Mouse (Mus musculus) granulocyte monocyte progenitor cell, adult 5-6 weeks (primary cell): Measurements from ENCODE around the gene Ints2. TPM values are rescaled to one million over a fixed set of nuclear protein-coding genes. Genes with fewer than 3 reads are reported as not detected.
A peak's percentile ranks its signal among the peaks of the same experiment; 100 is the strongest.
"Not testable (repeated sequence)": the region's sequence is repeated elsewhere in the genome, so short reads cannot be mapped to it uniquely, and the experiment has no call there.

Source experiments
- ATAC-seq: replicated peaks from 2 replicates; pipeline ENCODE4 v1.8.0; 2016; ENCODE audit warnings: mild to moderate bottlenecking, moderate TSS enrichment, inconsistent platforms; ENCODE audit not compliant: poor library complexity, severe bottlenecking
- total RNA-seq, 2 experiments: library from RNA; stranded (forward) in 1 of 2; stranded (reverse) in 1 of 2; fragments of 200-712, 200-1000 nt in 1 of 2; fragments of >200 nt in 1 of 2; fragmentation: Nextera tagmentation in 1 of 2; gene quantifications; 2 replicates each; pipeline ENCODE4 v1.2.3; 2014 to 2017

The Ints2 gene
- 29.0 and 30.5 TPM in 2 replicates for total RNA-seq (2014; fragmentation: Nextera tagmentation)
- 28.5 and 30.5 TPM in 2 replicates for total RNA-seq (2017)

DNA sequence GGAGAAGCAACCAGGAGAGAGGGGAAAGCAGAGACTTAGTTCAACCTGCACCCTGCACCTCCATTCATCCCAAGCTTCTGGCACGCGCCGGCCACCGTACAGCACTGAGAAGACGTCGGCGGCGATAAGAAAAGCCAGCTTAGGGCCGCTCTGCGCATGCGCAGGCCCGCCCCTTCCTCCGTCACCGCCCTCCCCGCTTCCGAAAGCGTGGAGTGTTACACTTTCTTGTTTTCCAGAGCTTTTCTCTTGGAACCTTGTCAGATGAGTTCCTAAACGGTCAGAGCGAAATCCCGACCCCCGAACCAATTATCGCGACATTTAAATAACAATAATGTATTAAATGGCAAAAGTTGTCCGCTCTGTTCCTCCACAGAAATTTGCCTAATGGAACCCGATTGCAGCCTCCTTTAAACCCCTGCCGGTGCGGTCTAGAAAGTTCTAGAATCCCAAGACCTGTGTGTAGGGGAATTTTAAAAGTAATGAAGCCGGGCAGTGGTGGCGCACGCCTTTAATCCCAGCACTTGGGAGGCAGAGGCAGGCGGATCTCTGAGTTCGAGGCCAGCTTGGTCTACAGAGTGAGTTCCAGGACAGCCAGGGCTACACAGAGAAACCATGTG lies at the start of gene Ints2:
TSS of gene Ints2 (minus strand) at position 116 of the 617 bp plus-strand sequence.
- peak; percentile 96 for ATAC-seq

DNA sequence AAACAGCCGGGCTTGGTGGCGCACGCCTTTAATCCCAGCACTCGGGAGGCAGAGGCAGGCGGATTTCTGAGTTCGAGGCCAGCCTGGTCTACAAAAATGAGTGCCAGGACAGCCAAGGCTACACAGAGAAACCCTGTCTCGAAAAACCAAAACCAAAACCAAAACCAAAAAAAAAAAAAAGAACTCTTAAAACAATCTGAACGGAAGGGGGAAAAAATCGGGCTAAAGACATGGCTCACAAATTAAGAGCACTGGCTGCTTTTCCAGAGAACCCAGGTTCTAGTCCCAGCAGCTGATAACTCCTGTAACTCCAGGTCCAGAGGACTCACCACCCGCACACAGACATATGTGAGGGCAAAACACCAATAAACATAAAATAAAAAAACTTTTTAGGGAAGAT lies 34.8 kb upstream of the Ints2 start:
- ATAC-seq: not testable (repeated sequence)

DNA sequence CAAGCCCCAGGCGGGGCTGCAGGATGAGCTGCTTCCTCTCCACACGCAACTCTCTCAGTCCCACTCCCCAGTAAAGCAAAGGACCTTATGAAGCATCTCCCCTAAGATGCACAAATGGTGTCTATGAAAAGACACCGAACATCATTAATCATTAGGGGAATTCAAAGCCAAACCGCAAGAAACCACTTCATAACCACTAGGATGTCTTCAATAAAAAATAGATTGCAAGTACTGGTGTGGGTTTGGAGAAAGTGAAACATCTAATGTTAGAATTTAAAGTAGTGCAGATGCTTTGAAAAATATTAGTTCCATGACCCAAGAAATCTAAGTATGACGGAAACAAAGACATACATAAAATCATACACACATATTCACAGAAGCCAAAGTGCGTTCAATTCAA lies 34.3 kb upstream of the Ints2 start:
- ATAC-seq: no peak

DNA sequence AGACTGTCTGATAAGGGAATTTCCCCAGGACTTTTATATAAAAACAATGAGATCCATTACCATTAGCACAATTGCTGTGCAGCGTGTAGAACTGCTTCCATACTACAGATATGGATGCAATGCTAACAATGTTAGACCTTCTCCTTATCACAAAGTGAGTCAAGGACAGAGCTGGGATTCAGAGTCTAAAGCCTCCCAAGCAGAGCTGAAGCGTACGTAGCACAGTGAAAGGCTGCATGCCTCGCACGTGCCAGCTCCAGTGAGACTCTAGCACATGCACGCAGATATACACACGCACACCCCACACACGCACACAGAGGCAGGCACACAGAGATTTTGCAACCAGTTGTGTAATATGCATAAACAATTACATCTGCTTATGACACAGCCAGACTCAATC lies 28.4 kb upstream of the Ints2 start:
- no peak for ATAC-seq

DNA sequence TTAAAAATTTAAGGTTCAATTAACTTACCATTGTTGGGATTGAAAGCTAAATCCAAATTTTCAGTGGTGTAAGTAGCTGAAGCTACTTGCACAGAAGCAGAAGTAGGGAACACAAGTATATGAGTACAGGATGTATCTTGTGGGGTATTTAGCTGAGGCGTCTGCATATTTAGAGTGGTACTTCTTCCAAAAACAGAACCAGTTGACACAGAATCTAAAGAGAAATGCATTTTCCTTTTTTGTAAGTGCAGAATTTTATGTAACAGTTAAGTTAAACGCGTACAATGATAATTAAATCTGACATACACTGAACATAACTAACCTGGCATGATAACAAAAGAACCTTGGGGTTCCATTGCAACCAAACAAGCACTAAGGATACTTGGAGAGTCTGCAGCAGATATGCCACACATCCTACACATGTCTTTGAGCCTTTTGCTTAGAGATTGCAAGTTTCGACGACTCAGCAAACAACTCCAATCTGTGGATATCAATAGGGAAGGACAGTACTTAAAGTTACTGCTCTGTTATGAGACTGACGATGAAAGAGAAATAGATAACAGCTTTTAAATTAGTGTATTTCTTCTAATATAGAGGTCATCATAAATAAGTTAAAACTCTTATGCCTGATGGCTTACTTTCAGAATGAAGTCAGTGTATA lies 21.2 kb upstream of the Ints2 start:
- no peak for ATAC-seq

DNA sequence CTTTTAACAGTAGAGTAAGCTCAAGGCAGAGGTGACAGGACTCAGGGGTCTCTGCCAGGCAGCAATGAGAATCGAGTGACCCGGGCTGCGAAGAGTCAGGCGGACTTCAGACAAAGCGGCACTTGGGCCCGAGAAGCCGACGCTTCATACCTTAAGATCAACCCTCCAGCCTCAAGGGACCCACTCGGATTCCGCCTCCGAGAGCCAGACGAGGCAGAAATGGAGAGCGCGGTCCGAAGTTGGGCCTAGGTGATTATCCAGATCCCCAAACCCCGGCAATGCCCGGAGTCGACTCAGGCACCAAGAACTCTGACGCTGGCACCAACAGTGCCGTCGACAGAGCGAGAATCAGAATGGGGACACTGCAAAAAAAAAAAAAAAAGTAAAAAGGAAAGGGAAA lies 321 bp downstream of the Ints2 start:
- peak; percentile 40 for ATAC-seq

DNA sequence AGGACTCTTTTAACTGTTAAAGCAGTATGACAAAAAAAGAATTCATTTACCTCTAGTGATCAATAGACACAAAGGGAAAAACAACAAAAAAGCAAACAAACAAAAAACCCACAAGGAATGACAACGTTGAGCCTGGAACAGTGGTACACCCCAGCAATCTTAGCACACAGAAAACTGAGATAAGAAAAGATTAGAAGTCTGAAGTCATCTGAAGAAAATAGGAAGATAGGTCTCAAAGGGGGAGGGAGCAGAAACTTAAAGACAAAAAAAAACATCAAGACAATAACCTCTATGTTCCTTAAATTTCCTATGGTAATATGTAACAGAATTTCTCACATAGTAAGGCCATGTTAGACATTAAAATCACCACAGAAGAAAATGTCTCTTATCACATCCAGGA lies 4.0 kb downstream of the Ints2 start:
- no peak for ATAC-seq

DNA sequence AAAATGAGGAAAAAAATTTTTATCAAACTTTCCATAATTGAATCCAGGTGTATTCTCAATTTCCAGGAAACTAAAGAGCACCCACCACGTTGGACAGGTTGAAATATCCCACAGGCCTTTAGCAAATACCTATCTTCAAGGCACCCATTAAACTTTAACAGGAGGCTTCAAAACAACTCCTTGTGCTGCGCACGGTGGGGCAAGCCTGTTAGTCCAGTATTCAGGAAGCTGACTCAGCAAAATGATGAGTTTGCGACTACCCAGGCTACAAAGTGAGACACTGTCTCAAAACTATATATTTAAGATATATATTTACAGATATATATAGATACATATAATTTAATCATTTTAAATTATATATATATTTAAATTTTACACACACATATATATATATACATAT lies 24.9 kb downstream of the Ints2 start:
- no peak for ATAC-seq

DNA sequence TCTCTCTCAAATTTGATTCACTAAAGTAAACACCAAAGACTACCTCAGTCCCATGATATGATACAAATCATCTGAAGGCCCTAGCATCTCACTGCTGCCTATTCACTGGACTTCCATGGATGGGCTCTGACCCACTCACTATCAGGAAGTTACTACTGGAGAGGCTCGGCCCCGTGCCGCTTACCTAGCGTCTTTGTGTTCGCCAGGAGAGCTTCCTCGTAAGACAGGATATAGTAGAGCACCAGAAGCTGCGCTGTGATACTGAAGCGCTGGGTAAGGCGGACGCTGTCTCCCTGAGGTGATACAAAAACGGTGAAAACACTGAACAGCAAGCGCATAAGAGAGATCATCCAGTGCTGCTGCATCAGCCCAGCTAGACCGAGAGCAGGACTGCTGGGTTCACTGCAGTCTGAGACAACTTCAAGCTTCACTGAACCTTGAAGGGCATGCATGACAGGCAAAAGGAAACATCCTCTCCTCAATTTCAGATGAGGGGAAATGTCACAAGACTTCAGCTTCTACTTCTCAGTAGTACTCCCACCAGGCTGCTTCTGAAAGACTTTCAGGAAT lies 25.5 kb downstream of the Ints2 start:
- no peak for ATAC-seq

DNA sequence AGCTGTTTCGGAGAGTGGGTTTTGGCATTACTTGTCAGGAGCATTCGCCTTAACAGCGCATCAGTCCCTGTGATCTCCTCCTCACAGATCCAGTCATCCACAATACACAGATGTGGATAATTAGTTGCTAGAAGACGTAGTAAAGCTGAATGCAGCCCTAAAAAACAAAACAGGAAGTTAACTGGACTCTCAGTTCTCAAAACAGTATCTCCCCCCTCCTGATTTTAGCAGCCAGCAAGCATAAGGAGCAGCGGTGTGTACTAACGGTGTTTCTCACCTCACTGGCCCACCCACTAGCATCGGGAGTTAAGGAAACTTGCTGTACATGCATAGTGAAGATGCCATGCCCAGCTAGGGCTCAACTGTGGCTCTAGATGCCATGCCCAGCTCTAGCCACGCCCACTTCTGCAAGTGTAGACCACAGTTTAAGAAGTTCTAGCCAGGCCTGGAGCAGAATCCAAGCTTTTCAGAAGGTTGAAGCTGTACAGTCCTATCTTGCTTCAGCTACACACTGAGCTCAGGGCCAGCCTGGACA lies 30.7 kb downstream of the Ints2 start:
- ATAC-seq: peak; percentile 35; the same call in 1 of the 2 replicates

DNA sequence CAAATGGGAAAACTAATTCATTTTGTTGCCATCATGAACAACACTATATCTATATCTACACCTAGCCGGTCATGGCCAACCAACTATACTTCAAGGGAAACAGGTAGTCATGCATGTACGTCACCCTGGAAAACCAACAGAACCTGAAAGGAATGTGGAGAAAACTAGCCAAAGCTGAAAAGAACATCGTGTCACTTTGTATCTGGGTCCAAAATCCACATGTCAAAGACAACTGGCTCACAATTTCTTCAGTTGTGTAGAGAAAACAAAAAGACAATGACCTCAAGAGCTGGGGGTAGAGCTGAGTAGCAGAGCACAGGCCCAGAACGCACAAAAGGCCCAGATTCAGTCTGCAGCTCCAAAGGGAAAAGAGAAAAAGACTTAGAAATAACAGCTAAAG lies 31.6 kb downstream of the Ints2 start:
- no peak for ATAC-seq

DNA sequence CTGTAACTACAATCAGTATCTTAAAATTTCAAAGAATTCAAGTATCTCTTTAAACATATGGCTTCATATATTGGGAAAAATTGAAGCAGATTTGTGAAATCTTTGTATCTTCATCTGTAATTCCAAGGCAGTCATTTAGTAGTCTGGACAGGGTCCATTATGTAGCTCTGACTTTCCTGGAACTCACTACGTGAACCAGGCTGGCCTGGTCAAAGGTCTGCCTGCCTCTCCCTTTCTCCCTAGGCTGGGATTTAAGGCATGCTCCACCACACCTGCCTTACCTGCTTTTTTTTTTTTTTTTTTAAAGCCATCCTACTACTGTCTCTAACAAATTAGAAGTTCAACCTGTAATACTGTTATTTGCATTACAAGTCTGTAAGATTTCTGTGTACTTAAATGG lies 45.6 kb downstream of the Ints2 start:
- ATAC-seq: no peak

DNA sequence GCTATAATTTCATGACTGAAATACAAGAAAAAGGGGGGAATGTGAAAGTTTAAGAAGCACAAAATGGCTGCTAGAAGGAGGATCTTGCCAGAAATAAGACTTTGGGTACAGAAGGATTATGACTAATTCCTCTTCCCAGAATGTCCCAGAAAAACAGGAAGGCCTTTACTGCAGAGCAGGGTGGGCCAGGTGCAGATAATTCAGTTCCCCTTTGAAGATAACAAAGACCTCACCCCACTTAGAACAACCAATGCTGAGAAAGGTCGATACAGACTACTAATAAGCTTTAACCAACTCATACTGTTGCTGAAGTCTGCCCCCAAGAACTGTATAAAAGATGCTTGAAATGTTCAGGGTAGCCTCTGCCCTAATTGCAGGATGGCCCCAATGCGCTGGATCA lies 48.3 kb downstream of the Ints2 start:
- ATAC-seq: no peak

DNA sequence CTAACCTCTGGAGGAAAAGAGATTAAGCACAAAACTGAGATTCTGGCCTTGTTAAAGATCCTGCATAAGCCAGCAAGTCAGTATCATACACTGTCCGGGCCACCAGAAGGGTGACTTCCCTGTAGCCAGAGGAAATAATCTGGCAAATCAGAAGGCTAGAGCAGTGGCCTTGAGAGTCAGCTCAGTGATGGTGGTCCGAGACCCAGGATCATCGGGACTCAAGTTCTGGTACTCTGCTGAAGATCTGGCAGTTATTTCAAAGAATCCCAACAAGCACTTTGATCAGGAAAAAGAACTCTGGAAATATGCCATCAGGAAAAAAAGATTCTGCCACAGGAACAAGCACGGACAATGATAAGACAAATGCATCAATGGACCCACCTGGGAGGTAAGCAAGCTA lies 51.5 kb downstream of the Ints2 start:
- no peak for ATAC-seq

DNA sequence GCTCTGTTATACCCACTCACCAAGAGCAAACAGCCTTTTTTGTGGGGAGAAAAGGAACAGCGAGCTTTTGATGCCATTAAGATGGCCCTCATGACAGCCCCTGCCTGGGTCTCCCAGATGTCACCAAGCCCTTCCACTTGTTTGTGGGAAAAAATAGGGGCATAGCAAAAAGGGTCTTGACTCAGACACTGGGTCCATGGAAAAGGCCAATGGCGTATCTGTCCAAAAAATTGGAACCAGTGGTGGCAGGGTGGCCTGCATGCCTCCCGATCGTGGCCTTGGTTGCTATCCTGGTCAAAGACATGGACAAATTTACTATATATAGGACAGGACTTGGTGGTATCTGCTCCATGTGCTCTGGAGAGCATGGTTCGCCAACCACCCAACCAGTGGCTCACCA lies 52.3 kb downstream of the Ints2 start:
- no peak for ATAC-seq

DNA sequence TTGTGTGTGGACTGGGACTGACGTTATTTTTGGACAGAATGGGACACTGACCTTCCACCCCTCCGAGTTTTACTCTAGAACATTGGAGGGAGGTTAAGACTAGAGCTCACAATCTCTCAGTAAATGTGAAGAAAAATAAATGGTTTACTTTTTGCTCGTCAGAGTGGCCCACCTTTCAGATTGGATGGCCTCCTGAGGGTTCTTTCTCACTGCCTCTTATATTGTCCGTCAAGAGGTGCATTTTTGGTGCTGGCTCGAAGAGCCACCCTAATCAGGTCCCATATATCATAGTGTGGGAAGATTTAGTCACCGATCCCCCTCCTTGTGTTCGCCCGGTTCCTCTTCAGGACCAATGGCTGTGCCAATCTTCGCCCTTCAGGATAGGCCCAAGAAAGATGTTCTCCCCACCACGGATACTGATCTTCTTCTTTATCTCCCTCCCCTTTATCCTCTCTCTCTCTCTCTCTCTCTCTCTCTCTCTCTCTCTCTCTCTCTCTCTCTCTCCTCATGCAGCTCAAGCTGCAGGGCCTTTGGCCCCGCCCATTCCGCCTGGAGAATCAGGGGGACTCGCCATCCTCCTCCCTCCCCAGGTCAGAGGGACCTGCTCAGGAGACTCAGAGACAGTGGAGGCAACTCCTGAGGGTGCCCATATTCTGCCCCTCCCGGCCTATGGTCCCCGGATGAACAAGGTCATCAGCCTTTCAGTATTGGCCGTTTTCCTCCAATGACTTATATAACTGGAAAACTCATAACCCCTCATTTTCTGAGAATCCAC lies 55.3 kb downstream of the Ints2 start:
- ATAC-seq: 0 out of 2 replicates have a peak, but pooled peaks have one; percentile 9

DNA sequence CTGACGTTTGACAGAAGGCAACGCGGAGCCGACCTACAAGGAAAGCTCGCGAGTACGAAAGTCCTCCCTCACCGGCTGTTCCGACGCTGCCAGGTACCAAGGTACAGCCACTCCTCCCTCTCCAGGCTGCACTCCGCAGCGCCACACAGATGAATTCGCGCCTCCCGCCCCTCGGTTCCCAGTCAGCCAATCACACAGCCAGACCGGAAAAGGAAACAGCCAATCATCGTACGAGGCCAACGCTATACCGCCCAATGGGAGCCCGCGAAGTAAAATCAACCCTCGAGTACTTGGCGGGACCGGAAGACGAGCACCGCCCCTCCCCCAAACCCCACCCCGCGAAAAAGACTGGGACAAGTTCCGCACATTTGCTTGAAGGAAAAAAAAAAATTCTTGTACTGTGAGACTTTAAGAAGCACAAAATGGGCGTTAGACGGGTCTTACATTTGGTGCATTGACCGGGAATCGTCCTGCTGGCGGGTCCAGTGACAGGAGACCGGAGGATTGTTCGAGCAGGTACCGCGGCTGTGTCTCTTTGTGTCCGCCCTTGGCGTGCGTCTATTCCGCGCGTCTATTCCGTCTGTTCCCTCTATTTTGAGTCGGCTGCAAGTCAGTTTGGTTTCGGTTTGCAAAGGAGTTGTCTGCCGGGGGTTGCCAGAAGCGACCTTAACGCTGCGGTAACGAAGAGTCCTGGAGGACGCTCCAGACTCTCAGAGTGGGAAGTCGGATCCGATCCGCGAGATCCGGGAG lies 56.2 kb downstream of the Ints2 start, which contains the start of gene Brip1:
TSS of gene Brip1 (minus strand) at position 157 of the 750 bp plus-strand sequence.
- ATAC-seq: peak; percentile 97

DNA sequence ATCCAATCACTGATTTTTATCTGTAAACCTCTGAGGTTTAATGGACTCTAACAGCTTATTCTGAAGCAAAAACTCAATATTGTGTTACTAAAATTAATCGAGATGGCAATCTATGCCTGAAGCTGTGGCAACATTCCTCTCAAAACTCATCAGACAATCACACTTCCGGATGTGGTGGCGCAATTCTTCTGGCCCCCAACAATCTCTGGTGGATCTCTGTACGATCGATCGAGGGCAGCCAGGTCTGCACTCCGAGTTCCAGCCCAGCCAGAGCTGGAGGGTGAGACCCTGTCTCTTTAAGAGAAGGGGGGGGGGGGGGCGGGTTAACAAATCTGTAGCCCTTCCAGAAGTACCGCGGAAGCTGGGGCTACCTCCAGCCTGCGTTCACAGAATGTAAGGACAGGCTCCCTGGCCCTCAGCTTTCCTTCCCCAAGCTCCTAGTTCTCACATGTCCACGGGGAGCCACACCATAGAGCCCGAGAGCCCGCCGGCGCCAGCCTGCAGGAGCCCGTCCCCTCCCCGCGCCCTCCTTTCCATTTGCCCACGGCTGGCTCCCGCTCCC lies 56.8 kb downstream of the Ints2 start:
- peak; percentile 26 for ATAC-seq

DNA sequence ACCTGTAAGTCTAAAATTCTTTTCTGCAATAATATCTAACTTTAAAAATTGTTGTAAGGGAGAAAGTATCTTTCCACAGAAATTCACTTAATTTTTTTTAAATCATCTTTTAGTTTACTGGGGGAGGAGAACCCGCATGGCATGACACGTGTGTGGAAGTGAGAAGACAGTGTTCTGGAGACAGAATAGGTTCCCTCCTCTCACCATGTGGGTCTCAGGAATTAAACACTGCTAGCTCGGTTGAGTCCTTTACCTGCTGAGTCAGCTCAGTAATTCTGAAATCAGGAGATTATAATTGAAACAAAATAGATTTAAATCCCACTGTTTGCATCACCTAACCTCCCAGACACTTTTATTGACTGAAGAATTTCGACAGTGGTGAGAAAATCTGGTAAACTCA lies 57.6 kb downstream of the Ints2 start:
- no peak for ATAC-seq

DNA sequence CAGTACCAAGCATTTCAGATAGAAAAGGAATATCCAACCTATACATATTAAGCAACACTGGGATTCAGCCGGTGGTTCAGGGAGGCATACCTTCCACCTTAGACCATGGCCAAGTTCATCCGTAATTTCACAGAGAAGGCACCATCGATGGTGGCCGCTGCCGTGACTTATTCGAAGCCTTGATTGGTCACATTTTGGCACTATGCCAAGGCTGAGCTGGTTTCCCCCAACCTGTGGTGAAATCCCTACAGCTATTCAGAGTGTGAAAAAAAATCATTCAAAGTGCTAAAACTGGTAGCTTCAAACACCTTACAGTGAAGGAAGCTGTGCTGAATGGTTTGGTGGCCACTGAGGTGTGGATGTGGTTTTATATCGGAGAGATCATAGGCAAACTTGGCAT lies 72.2 kb downstream of the Ints2 start:
- not testable (repeated sequence) for ATAC-seq
